Mouse (Mus musculus) megakaryocyte, adult 5-6 weeks (primary cell): ENCODE results near the gene Cyp4f17. TPM values are rescaled to one million over a fixed set of nuclear protein-coding genes. Genes with fewer than 3 reads are reported as not detected.
"Not testable (repeated sequence)": the region's sequence is repeated elsewhere in the genome, so short reads cannot be mapped to it uniquely, and the experiment has no call there.

ENCODE experiments used
- ATAC-seq: 2 replicates; pipeline ENCODE4 v1.8.0; 2016; ENCODE audit warnings: mild to moderate bottlenecking, inconsistent platforms; ENCODE audit not compliant: poor library complexity, severe bottlenecking
- total RNA-seq, 2 experiments: library from RNA; stranded (forward) in 1 of 2; stranded (reverse) in 1 of 2; fragments of 153-499, 151-499 nt in 1 of 2; fragments of 221-1000, 200-1000 nt in 1 of 2; gene quantifications; 2 replicates each; pipeline versions ENCODE4 v1.2.3 to v1.2.4; 2015 to 2017

Cyp4f17 gene
- total RNA-seq (2015), result 0.36 and 0.38 TPM in 2 replicates
- 0.66 and 0.98 TPM in 2 replicates for total RNA-seq (2017)

GRCm38 (mm10) chr17:32505851-32506728 lies at the start of gene Cyp4f17:
Gene Cyp4f17, plus strand, starts transcription at chr17:32506050.
- peak; percentile 33 for ATAC-seq

GRCm38 (mm10) chr17:32468494-32468893 lies 37.4 kb upstream of the Cyp4f17 start:
- ATAC-seq, result no peak

GRCm38 (mm10) chr17:32470795-32471194 lies 35.1 kb upstream of the Cyp4f17 start:
- no peak for ATAC-seq

GRCm38 (mm10) chr17:32472176-32472575 lies 33.7 kb upstream of the Cyp4f17 start:
- ATAC-seq, result no peak

- no peak for ATAC-seq
These were observed 30.8 kb upstream of the Cyp4f17 start for GRCm38 (mm10) chr17:32474954-32475560.

GRCm38 (mm10) chr17:32477204-32477603 lies 28.6 kb upstream of the Cyp4f17 start:
- no peak for ATAC-seq

- ATAC-seq, result no peak
These were observed 27.1 kb upstream of the Cyp4f17 start for GRCm38 (mm10) chr17:32478727-32479126.

GRCm38 (mm10) chr17:32479554-32480506 lies 26.0 kb upstream of the Cyp4f17 start:
- ATAC-seq, result no peak

- ATAC-seq, result no peak
These were observed 24.1 kb upstream of the Cyp4f17 start for GRCm38 (mm10) chr17:32481766-32482165.

GRCm38 (mm10) chr17:32483200-32483599 lies 22.6 kb upstream of the Cyp4f17 start:
- ATAC-seq, result peak; percentile 74

- ATAC-seq, result peak; percentile 61
These were observed 13.4 kb upstream of the Cyp4f17 start for GRCm38 (mm10) chr17:32492349-32492980.

GRCm38 (mm10) chr17:32494601-32495000 lies 11.2 kb upstream of the Cyp4f17 start:
- ATAC-seq, result peak; percentile 66

- ATAC-seq, result not testable (repeated sequence)
These were observed 5.3 kb upstream of the Cyp4f17 start for GRCm38 (mm10) chr17:32500511-32500910.

- no peak for ATAC-seq
These were observed 4.8 kb upstream of the Cyp4f17 start for GRCm38 (mm10) chr17:32501051-32501450.

GRCm38 (mm10) chr17:32503111-32503510 lies 2.7 kb upstream of the Cyp4f17 start:
- ATAC-seq, result no peak

- ATAC-seq, result no peak
These were observed 937 bp downstream of the Cyp4f17 start for GRCm38 (mm10) chr17:32506729-32507245.

- no peak for ATAC-seq
These were observed 10.3 kb downstream of the Cyp4f17 start for GRCm38 (mm10) chr17:32516126-32516525.

GRCm38 (mm10) chr17:32521981-32522380 lies 16.1 kb downstream of the Cyp4f17 start:
- ATAC-seq, result no peak

GRCm38 (mm10) chr17:32522386-32522785 lies 16.5 kb downstream of the Cyp4f17 start:
- ATAC-seq, result 0 out of 2 replicates have a peak, but pooled peaks have one; percentile 14

- peak; percentile 60 for ATAC-seq
These were observed 17.0 kb downstream of the Cyp4f17 start for GRCm38 (mm10) chr17:32522816-32523215.
